Mouse (Mus musculus) T-helper 17 cell (primary cell): ENCODE results near the gene Pold2.

Experiments
- in situ Hi-C, 2 experiments: fragments of 300-600 bp; cut with MboI, MseI; formaldehyde crosslinking; loops; 1 replicate in 1 of 2; 2 replicates in 1 of 2; pipeline ENCODE4 v1.15.1; 2025; ENCODE audit warnings: high pct_unique_total_duplicates in 2 of 2

Gene Pold2

DNA sequence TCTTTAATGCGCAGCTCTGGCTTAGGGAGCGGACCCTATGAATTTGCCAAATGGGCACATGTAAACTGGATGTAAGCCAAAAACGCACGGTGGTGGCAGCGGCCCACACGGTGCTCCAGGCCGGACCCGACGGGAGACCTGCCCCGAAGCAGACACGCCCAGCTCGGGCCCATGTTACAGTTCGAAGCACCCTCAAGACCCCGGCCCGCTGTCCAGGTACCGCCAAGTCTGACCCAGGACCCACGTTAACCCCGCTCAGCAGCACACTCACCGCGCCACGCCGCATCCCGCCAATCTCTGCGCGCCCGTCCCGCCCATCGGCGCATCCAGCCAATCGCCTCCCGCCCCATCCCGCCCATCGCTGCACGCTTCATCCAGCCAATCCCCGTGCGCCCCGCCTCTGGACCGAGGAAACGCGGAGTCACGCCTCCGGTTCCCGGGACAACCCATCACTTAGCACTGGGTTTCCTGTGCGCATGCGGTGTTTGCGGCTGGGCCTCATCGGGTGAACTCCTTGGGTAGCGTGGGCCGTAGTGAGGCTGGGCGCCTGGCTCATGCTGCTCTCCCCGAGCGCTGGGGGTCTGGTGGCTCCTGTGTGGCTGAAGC, at the start of gene Pold2:
Gene Pold2 (minus strand): TSS at position 372 of the 606 bp plus-strand sequence.
- in situ Hi-C loops = no loop called here

- in situ Hi-C loops = no loop called here
Observed at GRCm38 (mm10) chr11:5926696-5927220, 48.7 kb upstream of the Pold2 start.

- in situ Hi-C loops = no loop called here
Observed at GRCm38 (mm10) chr11:5924699-5925098, 46.6 kb upstream of the Pold2 start.

DNA sequence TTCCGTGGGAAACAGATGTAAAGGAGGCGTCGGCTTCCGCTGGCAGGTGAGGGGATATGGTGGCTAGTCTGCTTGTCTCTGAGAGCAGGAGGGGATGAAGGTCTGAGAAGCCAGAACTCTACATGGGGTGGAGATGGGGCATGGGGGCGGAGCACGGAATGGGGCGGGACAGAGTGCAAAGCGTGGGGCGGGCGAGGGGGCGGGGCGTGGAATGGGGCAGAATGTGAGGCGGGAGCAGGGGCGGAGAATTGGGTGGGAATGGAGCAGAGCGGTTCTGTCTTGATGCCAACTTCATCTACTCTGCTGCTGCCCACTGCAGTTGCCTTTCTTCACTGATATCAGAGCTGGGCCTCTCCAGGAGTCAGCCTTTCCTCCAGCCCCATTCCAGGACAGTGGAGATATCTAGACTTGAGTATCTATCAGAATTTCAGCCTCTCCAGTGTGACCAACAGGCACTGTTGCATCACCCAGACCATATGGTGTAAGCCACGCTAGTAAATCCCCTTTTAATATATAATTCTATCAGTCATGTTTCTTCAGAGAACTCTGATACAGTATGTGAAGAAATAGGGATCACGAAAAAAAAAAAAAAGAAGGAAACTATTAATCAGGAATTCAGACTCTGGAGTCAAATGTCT, 42.4 kb upstream of the Pold2 start:
- in situ Hi-C loops = no loop called here

- in situ Hi-C loops = no loop called here
Observed at GRCm38 (mm10) chr11:5919606-5920005, 41.5 kb upstream of the Pold2 start.

GRCm38 (mm10) chr11:5918111-5918510, 40.0 kb upstream of the Pold2 start:
- in situ Hi-C loops = no loop called here

- in situ Hi-C loops = no loop called here
Observed at GRCm38 (mm10) chr11:5916178-5916548, 38.1 kb upstream of the Pold2 start.

DNA sequence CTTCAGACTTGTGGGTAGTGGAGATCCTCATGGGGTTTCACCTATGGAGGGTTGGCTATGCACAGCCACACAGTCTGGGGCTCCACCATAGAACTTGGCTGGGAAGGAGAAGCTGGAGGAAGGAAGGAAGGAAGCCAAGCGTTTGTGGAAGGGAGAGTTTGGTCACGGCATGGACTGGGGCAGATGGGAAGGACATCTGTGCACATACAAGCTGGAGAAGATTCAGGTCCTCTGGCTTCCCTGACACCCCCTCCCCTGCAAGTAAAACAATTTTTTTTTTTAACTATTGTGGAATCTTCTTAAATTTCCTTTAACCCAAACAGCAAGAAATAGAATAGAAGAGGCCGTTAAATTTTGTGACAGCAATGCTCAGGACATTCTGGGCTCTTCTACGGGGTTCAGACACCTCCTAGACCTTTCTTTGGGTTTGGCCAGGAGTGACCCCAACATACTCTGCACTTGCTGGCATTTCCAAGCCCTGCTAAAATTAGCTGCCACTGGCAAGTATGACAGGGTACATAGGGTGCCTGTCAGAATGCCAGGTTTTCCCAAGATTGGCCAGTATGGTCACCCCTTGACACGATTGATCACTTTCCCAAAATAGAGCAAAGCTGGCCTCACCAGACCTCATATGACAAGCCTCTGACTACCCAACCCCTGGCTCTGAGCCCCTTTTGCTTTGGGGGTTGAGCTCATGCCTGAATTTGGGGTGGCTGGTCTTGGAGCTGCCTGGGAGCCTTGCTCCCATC, 37.5 kb upstream of the Pold2 start:
- in situ Hi-C loops = no loop called here

DNA sequence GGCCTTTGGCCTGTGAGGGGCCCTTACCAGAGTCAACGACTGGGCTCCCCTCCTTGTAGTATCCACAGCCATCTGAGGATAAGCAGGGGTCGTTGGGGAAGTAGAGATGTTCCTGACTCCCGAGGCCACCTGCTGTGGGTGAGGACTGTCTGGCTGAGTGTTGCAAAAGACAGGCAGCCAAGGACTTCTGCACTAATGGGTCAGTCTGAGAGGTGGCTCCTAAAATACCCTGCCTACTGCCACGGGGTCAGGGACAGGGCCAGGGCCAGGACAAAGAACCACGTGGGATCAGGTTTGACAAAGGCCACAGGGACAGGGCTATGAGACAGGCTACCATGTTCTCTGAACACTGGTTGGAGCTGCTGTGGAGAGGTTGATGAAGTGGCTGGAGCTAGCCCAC, 36.8 kb upstream of the Pold2 start:
- in situ Hi-C loops = no loop called here

- in situ Hi-C loops = no loop called here
Observed at GRCm38 (mm10) chr11:5913936-5914335, 35.8 kb upstream of the Pold2 start.

DNA sequence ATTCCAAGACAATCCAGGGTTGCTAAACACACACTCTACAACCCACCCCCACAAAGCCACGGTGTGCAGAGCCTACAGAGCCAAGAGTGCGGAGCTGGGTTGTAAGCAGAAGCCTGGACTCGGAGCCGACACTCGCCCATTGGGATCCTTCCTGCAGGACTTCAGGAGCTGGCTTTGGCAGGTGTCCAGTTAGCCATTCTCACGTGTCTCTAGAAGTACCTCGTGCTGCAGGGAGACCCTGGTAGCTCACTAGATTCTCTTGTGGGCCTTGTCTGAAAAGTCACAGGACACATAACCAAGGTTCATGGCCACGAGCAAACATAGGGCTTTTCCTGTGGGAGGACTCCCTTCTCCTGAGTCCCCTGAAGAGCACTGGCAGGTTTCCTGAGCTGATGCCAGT, 35.2 kb upstream of the Pold2 start:
- in situ Hi-C loops = no loop called here

DNA sequence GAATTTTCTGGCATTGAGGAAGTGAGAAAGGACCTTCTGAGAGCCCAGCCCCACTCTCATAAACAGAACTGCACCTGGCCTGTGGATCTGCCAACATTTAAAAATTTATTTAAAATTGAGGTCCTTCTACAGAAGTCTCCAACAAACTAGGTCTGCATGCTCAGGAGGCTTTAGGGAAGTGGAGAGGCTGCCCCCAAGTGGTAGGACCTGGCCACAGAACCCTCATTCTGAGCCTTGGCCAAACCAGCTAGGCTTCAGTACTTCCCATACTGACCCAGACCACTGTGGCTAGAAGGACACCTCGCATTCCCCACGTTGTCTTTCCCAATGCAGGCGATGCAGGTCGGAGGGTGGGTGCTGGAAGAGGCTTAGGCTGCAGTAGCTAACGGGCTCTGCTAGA, 34.5 kb upstream of the Pold2 start:
- in situ Hi-C loops = no loop called here

DNA sequence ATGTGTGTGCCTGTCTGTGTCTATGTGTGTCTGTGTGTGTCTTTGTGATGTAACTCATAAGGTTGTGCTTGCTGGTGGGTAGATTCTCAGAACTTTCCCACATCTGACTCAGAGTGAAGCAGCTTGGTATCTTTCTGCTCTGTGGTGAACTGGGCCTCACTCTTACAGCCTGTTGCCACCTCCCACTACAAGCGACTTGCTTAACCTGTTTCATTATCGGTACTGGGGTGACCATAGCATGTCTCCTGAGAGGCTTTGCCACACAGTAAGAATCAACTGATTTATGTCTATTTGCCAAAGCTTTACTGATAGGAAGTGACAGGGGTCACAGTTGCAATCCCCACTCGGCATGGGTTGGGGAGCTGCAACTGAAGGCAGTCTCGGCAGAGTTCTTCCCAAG, 30.6 kb upstream of the Pold2 start:
- in situ Hi-C loops = no loop called here

DNA sequence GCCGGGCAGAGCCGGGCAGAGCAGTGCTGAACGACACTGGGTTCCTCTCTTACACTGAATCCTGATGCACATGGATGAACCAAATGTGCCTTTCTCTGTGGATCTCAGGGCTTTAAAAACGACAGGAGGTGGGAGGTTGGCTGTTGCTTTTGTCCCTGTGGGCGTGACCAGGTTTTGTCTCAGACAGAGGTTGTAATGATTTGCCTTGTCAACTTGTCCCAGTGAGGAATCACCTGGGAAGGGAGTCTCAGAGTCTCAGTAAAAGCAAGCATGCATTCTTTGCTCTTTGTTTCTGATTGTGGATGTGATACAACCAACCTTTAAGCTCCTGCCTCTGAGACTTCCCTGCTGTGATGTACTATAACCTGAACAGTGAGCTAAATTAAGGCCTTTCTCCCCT, 29.0 kb upstream of the Pold2 start:
- in situ Hi-C loops = no loop called here

GRCm38 (mm10) chr11:5905778-5906518, 27.9 kb upstream of the Pold2 start:
- in situ Hi-C loops = no loop called here

GRCm38 (mm10) chr11:5904871-5905270, 26.8 kb upstream of the Pold2 start:
- in situ Hi-C loops = no loop called here

DNA sequence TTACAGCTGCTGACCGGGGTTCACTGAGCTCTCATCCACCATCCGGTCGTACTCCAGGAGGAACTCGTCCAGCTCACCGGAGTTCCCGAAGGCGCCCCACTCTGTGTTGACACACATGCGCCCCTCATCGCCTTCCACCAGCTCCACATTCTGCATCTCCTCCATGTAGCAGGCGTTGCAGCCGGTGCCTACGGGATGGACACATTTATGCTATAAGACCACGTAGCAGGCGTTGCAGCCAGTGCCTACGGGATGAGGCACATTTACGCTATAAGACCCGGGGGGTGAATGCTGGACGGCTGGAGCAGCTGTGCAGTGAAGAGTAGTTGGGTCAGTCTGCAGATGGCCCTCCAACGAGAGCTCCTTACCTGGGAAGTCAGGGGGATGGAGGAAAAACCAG, 26.3 kb upstream of the Pold2 start:
- in situ Hi-C loops = no loop called here

DNA sequence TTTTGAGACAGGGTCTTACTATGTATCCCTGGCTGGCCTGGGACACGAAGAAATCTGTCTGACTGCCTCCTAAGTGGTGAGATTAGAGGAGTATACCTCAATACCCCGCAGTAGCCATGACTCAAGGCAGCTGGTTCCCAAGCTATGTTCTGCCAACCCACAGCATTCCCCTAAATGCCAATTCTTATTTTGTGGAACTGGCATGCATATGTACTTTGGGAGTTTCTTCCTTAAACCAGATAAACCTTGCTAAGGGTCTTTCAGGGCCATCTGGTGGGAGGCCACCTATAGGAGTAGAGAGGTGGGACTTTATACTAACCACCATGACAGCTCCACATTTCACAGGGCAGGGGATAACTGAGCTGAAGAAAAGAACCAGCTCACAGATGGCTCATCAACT, 25.8 kb upstream of the Pold2 start:
- in situ Hi-C loops = no loop called here

DNA sequence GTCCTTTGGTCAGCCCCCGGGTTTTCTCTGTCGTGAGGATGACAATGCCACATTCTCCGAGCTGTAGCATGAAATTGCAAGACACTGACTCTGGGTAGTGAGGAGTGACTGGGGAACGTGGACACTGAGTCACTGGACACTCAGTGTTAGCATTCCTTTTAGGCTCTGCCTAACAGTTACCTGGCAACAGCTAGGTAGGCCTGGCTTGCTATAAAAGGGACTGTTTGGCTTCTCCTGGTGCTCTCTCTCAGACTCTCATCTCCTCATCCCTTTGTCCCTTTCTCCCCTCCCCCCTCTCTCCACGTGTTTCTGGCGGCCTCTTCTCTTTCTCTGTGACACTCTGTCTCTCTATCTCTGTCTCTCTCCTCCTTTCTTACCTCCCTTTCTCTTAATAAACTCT, 24.3 kb upstream of the Pold2 start:
- in situ Hi-C loops = no loop called here

GRCm38 (mm10) chr11:5901950-5902349, 23.9 kb upstream of the Pold2 start:
- in situ Hi-C loops = no loop called here

DNA sequence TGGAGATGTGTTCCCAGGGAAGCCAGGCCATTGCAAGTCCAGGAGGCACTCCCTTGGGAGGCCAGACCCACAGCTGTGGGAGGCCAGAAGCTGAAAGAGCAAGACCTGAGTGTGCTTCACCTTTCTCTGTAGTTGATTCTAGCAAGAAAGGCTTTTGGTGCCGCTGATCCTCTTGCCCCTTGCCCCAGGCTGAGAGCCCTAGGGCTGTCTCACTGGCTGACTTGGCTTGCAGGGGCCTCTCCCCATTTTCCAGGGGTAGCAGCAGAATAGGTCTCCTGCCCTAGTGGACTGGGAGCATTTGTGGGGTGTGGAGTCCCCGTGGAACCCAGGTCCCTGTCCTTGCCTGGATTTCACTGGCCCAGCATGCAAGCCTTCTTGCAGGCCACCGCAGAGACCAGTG, 23.2 kb upstream of the Pold2 start:
- in situ Hi-C loops = no loop called here

- in situ Hi-C loops = no loop called here
Observed at GRCm38 (mm10) chr11:5899286-5899685, 21.2 kb upstream of the Pold2 start.
